Mouse (Mus musculus) liver, embryonic 14.5 days (tissue): ENCODE results near the gene Oscp1. TPM values are rescaled to one million over a fixed set of nuclear protein-coding genes. Genes with fewer than 3 reads are reported as not detected.
"Not testable (repeated sequence)": the region's sequence is repeated elsewhere in the genome, so short reads cannot be mapped to it uniquely, and the experiment has no call there.

Experiments used
- ATAC-seq: fragments of 200-750 bp; cut with Nextera tagmentation; 2 replicates; pipeline ENCODE4 v1.8.0; 2017; ENCODE audit warnings: moderate number of reproducible peaks, mild to moderate bottlenecking, moderate library complexity; ENCODE audit not compliant: insufficient read depth
- DNase-seq, 3 experiments: peaks; one replicate each; pipeline ENCODE4 v3.0.0-alpha.2; 2012 to 2013; ENCODE audit warnings: low read depth in 3 of 3, low spot score in 3 of 3
- H3K27ac ChIP-seq: fragments of 300-500 bp; sonication (generic); 2 replicates; pipeline ENCODE4 v1.5.1; 2014; ENCODE audit warnings: moderate library complexity, mild to moderate bottlenecking, control low read depth, inconsistent platforms
- H3K27me3 ChIP-seq: fragments of 300-500 bp; sonication (generic); 2 replicates; pipeline ENCODE4 v1.6.1; 2014; ENCODE audit warnings: mild to moderate bottlenecking, low read length, moderate library complexity; ENCODE audit not compliant: control insufficient read depth, insufficient read depth
- H3K36me3 ChIP-seq: fragments of 300-500 bp; sonication (generic); replicated peaks from 2 replicates; pipeline ENCODE4 v1.6.1; 2014; ENCODE audit warnings: low read depth; ENCODE audit not compliant: control insufficient read depth, insufficient read depth
- H3K4me1 ChIP-seq, 2 experiments: fragments of 200-500 bp in 1 of 2; fragments of 300-500 bp in 1 of 2; sonication (generic) in 1 of 2; replicated peaks; 2 replicates each; pipeline ENCODE4 v1.6.1; 2012 to 2014; ENCODE audit warnings: antibody characterized with exemption in 1 of 2, inconsistent platforms in 1 of 2, low read length in 1 of 2; ENCODE audit not compliant: control insufficient read depth in 2 of 2, insufficient read depth in 2 of 2
- H3K4me2 ChIP-seq: fragments of 300-500 bp; sonication (generic); 2 replicates; pipeline ENCODE4 v1.6.1; 2014; ENCODE audit warnings: low read depth, mild to moderate bottlenecking, control low read depth, moderate library complexity
- H3K4me3 ChIP-seq, 2 experiments: fragments of 200-500 bp in 1 of 2; fragments of 300-500 bp in 1 of 2; sonication (generic) in 1 of 2; 2 replicates each; pipeline ENCODE4 v1.5.1; 2012 to 2014; ENCODE audit warnings: low read depth in 2 of 2, low read length in 2 of 2, mild to moderate bottlenecking in 2 of 2, control low read depth in 1 of 2, inconsistent platforms in 1 of 2, moderate library complexity in 1 of 2; ENCODE audit not compliant: insufficient read depth in 1 of 2
- H3K9ac ChIP-seq: fragments of 300-500 bp; sonication (generic); replicated peaks from 2 replicates; pipeline ENCODE4 v1.6.1; 2014; ENCODE audit warnings: mild to moderate bottlenecking, control low read depth, moderate library complexity
- H3K9me3 ChIP-seq: fragments of 300-500 bp; sonication (generic); 2 replicates; pipeline ENCODE4 v1.6.1; 2016; ENCODE audit warnings: low read length, mixed read lengths; ENCODE audit not compliant: control insufficient read depth
- CTCF ChIP-seq: IDR thresholded peaks from 2 replicates; pipeline ENCODE4 v1.5.1; 2016; ENCODE audit warnings: antibody characterized with exemption, low read depth, control low read depth
- EP300 ChIP-seq: IDR thresholded peaks from 2 replicates; pipeline ENCODE4 v1.6.1; 2016; ENCODE audit warnings: antibody characterized with exemption, low read depth
- WGBS: fragments of 180-500 bp; shearing (Covaris S2); extraction: QIAGEN DNeasy Blood & Tissue Kit; methylation state at CpG from one replicate; pipeline ENCODE4 v1.1.7; 2014; ENCODE audit not compliant: insufficient replicate concordance; 5-methylcytosine and 5-hydroxymethylcytosine counted together
- polyA plus RNA-seq, 2 experiments: library from polyadenylated mRNA; depleted of rRNA in 1 of 2; stranded (reverse) in 1 of 2; unstranded in 1 of 2; fragments of >200 nt; fragmentation: Nextera tagmentation in 1 of 2; extraction: Ambion mirVana in 1 of 2; gene quantifications; 2 replicates each; pipeline versions ENCODE4 v1.2.1 to v1.2.3; 2012 to 2014

Gene Oscp1
- polyA plus RNA-seq, 2 experiments: 0.29 to 1.8 TPM

DNA sequence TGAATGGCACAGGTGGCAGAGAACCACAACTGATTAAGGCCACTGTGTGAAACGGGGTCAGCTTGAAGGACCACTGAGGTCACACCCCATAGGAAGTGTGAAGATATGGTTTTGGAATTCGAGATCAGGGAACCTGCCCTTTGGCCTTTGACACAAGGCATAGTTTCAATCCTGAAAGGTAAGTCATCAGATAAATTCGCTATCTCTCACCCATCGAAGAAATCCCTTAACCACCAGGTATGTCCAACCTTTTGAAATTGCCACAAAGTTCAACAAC is 32.4 kb downstream of the Oscp1 start:
- peaks cover 0 to 7% of the 10 kb centered on the region in 2 experiments; a peak in 2 of 4 replicates for H3K4me1 ChIP-seq
- H3K27me3 ChIP-seq: no peaks in the 10 kb centered on the region
- no peaks in the 10 kb centered on the region for H3K9me3 ChIP-seq
- no peak overlapping the region for H3K4me2 ChIP-seq
- H3K9ac ChIP-seq: no peak overlapping the region
- H3K36me3 ChIP-seq: no peaks in the 10 kb centered on the region
- H3K4me3 ChIP-seq: no peak overlapping the region
- TF ChIP-seq EP300 (no peak), CTCF (no peak)
- DNase-seq: no peak
- no peak for ATAC-seq
- H3K27ac ChIP-seq: no peak overlapping the region
- WGBS: 44% methylated on average over 4 of the region's 4 CpGs

DNA sequence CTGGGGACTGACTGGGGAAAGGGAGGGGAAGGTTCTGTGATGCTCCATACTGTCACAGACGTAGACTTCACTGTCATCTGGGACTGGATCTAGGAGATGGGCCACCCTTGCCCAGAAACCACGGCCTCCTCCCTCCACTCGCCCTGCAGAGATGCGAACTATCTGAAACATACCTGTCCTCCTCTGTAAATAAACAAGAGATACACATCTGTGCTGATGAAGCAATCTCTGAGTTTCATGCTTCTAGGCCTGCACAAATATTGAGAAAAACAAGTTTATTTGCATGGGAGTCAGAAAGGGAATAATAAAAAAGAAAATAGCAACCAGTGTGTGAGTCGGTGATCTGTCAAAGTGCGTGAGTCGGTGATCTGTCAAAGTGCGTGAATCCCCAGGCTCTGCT is 33.5 kb downstream of the Oscp1 start:
- ATAC-seq: no peak

DNA sequence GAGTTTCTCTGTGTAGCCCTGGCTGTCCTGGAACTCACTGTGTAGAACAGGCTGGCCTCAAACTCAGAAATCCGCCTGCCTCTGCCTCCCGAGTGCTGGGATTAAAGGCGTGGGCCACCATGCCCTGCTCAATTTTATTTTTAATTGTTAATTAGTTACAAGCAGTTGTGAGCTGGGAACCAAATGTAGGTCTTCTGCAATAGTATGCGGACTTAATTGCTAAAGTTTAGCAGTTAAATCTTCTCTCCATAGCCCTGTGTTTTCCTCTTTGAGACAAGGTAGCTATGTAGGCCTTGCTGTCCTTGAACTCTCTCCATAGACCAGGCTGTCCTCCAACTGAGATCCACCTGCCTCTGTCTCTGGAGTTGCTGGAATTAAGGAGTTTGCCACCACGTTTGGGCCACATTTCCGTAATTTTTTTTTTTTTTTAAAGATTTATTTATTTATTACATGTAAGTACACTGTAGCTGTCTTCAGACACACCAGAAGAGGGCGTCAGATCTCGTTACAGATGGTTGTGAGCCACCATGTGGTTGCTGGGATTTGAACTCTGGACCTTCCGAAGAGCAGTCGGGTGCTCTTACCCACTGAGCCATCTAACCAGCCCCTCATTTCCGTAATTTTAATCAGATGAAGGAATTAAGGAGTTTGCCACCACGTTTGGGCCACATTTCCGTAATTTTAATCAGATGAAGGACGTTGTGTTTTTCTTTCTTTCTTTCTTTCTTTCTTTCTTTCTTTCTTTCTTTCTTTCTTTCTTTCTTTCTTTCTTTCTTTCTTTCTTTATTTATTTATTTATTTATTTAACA is 37.5 kb downstream of the Oscp1 start:
- not testable (repeated sequence) for H3K27me3 ChIP-seq, DNase-seq, ATAC-seq, H3K9ac ChIP-seq, H3K27ac ChIP-seq, H3K9me3 ChIP-seq, H3K36me3 ChIP-seq
- H3K4me3 ChIP-seq: peak overlapping the region in 1 of 2 experiments; percentile 83; a peak in 2 of 4 replicates
- peaks cover 24 to 31% of the 10 kb centered on the region in 2 experiments for H3K4me1 ChIP-seq
- H3K4me2 ChIP-seq: peak overlapping the region; percentile 91
- 48% methylated on average over 14 of the region's 14 CpGs for WGBS

More for the DNA sequence above, 33.5 kb downstream of the Oscp1 start:
- no peaks in the 10 kb centered on the region for H3K27me3 ChIP-seq
- DNase-seq: no peak
- H3K4me2 ChIP-seq: no peak overlapping the region
- H3K36me3 ChIP-seq: no peaks in the 10 kb centered on the region
- no peak overlapping the region for H3K27ac ChIP-seq
- H3K4me3 ChIP-seq: no peak overlapping the region
- 78% methylated on average over 8 of the region's 8 CpGs for WGBS
- no peaks in the 10 kb centered on the region for H3K9me3 ChIP-seq
- H3K4me1 ChIP-seq: peaks cover 1 to 8% of the 10 kb centered on the region in 2 experiments
- TF ChIP-seq CTCF (no peak), EP300 (no peak)
- no peak overlapping the region for H3K9ac ChIP-seq

DNA sequence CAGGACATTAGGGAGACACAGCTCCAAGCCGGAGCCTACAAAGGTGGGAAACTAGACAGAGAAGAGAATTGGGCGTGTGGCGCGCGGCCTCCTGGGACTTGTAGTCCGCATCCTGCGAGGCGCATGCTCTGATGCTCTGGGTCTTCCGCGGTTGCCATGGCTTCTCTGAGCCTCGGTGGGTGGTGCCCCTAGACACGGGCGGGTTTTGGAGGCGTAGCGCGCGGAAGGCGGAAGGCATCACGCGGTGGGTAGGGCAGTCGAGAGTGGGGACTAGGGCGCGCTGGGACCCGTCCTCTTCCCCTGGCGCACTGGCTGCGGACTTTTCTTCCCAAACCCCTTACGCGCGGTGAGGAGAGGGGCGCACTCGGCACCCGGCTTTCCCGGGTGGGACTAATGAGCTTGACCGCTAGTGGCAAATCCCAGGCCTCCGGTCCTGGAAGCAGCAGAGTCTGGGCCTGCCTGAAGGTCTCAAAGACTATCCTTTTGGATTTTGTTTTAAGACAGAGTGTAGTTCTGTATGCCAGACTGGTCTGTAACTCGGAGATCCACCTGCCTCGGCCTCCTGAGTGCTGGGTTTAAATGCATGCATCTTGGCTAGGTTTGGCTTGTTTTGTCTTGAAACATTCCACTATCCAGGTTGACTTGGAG is 38.2 kb downstream of the Oscp1 start, which contains the start of gene Lsm10:
Lsm10 (plus strand) TSS at position 160 of the 648 bp plus-strand sequence.
- H3K9ac ChIP-seq: peak within 1 kb of the TSS; percentile 82
- peak within 1 kb of the TSS; percentile 64 for H3K27ac ChIP-seq
- WGBS: 2% methylated on average over 36 of the region's 37 CpGs
- peak; percentile 98 for ATAC-seq
- H3K36me3 ChIP-seq: peaks cover 3% of the 10 kb centered on the region
- H3K9me3 ChIP-seq: no peaks in the 10 kb centered on the region
- DNase-seq: peak; percentile 92 to 94 (median 93)
- H3K4me2 ChIP-seq: peak within 1 kb of the TSS; percentile 91
- H3K4me3 ChIP-seq: peak within 1 kb of the TSS; percentile 74 to 83
- 0 out of 2 replicates have a peak, but pooled peaks have one; percentile 12 for TF ChIP-seq CTCF
- TF ChIP-seq EP300: no peak
- peaks cover 26 to 34% of the 10 kb centered on the region in 2 experiments for H3K4me1 ChIP-seq
- H3K27me3 ChIP-seq: no peaks in the 10 kb centered on the region

DNA sequence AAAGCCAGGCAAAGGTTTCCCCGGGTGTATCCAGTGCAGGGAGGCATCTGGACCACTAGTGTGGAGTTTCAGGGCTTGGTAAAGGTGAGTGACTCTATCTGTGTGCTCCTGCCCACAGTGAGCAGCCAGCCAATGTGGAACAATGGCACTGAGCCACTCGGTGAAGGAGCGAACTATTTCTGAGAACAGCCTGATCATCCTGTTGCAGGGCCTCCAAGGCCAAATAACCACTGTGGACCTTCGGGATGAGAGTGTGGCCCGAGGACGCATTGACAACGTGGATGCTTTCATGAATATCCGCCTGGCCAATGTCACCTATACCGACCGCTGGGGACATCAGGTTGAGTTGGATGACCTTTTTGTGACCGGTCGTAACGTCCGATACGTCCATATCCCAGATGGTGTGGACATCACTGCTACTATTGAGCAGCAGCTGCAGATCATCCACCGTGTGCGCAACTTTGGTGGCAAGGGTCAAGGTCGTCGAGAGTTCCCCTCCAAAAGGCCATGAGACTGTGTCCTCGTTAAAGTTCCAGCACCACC is 39.4 kb downstream of the Oscp1 start:
- no peak overlapping the region for H3K9ac ChIP-seq

More for the DNA sequence above, 39.4 kb downstream of the Oscp1 start:
- 90% methylated on average over 20 of the region's 20 CpGs for WGBS
- no peaks in the 10 kb centered on the region for H3K27me3 ChIP-seq
- H3K4me1 ChIP-seq: peaks cover 38 to 46% of the 10 kb centered on the region in 2 experiments
- no peak for TF ChIP-seq EP300
- no peak for TF ChIP-seq CTCF
- DNase-seq (no peak), ATAC-seq (no peak)
- no peaks in the 10 kb centered on the region for H3K9me3 ChIP-seq
- peaks cover 3% of the 10 kb centered on the region for H3K36me3 ChIP-seq
- H3K4me2 ChIP-seq: peak overlapping the region; percentile 91
- no peak overlapping the region for H3K4me3 ChIP-seq
- H3K27ac ChIP-seq: no peak overlapping the region
